Mouse (Mus musculus) erythroblast, embryonic 14.5 days (primary cell): ENCODE results near the gene Myrf.

Experiments
- GATA1 ChIP-seq: IDR thresholded peaks from 2 replicates; pipeline ENCODE4 v1.6.1; 2012; ENCODE audit warnings: low read length, inconsistent platforms, mixed read lengths
- TAL1 ChIP-seq: IDR thresholded peaks from 3 replicates; pipeline ENCODE4 v1.6.1; 2012; ENCODE audit warnings: low read length, inconsistent platforms, mixed read lengths

DNA sequence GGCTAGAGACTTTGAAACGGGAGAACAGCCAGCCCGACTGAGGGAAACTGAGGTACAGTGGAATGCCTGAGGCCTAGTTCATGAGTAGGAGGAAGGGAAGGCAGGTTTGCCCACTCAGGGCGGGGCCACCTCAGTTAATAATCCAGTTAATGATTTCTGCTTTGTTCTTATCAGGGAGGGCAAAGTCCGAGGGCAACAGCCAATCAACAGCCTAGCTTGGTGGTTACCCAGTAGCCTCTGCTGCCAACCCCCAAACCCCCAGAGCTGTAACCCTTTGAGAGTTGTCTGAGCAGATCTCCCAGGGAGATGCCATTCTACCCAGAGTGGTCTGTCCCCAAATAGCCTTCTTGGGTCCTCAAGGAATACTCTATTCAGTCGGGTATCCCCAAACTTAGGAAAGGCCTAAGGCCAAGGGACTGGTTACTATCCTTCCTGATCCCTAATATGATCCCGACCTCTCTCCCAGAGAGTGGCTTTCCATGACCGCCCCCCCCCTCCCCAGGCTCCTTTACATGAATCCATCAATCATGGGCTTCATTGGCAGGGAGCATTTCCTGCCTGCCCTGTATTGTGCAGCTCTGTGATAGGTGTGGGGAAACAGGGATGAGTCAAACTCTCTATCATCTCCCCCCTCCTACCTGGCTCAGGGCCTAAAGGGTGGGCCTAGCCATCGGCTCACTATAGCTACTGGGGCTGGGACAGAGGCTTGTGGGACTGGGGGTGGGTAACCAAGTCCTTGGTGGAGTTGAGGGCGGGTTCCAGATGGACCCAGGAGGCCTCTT lies 4.6 kb downstream of the Myrf start:
- TF ChIP-seq GATA1 (no peak), TAL1 (no peak)
